Mouse (Mus musculus) adrenal gland, adult 8-10 months (tissue): ENCODE measurements around the gene Zfhx2. TPM values are rescaled to one million over a fixed set of nuclear protein-coding genes. Genes with fewer than 3 reads are reported as not detected.
A peak's percentile ranks its signal among the peaks of the same experiment; 100 is the strongest.

Experiments
- DNase-seq: peaks from one replicate; pipeline ENCODE4 v3.0.0; 2022
- total RNA-seq, 4 experiments: library from RNA; stranded (reverse); gene quantifications; 2 replicates each; pipeline ENCODE4 v1.2.4; 2022

The Zfhx2 gene
- total RNA-seq, 4 experiments from 2014 or later = 6.9 to 17.8 (median 11.7) TPM

DNA sequence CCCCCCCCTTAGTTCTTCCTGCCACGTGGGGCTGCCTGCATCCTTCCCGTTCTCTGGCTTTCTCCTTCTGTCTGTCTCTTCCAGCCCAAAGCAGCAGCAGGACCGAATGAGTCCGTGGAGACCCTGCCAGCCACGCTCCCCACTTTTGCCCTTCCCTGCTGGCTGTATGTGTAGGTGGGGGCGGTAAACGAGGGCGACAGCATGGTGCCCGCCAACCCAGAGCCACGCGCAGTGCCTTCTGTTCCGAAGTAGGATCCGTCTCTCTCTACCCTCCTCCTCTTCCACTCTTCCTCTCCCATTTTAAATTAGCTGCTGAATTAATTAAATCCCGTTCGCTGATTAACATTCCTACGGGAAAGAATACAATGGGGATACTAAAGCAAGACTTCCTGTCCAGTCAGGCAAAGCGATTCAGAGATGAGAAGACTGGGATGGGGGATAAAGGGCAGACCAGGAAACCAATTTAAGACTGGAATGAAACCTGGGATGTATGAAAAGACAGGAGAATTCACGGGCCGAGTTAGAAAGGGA lies 59.4 kb downstream of the Zfhx2 start:
- DNase-seq = no peak

GRCm38 (mm10) chr14:55029034-55029698 lies 63.0 kb downstream of the Zfhx2 start:
- no peak for DNase-seq

DNA sequence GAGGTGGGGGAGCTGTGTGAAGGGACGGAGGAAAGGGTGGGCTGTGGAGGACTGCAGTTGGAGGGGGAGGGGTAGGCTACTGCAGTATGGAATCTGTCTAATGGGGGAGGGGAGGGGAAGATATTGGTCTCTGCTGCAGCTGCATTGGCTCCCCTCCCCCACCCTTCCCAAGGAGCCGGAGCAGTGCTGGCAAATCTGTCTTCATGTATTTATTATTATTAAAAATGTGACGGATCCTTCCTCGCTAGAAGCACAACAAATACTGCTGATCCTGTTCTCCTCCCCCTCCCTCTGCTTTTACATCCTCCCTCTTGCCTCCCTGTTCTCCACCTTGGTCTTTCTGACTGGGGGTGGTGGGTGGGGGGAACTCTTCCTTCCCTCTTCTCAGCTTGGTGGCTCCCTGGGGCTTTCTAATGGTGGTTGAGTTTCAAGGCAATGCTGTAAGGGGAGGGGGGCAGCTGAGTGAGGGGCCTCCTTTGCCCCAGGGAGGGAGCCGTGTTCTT lies 63.7 kb downstream of the Zfhx2 start:
- DNase-seq = no peak

- DNase-seq = no peak
Measured at GRCm38 (mm10) chr14:55027653-55028052, 64.5 kb downstream of the Zfhx2 start.

DNA sequence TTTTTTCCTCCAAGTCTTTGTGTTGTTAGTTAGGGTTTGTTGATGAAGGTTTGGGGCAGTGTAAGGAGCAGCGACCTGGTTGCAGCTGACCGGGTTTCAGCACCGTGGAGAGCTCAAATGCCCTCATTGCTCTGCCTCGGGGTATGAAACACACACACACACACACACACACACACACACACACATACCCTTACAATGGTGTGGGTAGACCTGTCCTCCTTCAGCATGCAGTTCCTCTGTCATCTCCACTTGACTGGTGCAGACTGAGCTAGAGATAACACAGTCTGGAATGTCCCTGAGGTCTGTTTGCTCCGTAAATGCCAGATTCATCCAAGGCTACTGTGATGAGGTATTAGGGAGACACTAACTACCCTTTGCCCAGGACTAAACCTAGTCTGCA lies 64.9 kb downstream of the Zfhx2 start:
- DNase-seq = peak; percentile 14

DNA sequence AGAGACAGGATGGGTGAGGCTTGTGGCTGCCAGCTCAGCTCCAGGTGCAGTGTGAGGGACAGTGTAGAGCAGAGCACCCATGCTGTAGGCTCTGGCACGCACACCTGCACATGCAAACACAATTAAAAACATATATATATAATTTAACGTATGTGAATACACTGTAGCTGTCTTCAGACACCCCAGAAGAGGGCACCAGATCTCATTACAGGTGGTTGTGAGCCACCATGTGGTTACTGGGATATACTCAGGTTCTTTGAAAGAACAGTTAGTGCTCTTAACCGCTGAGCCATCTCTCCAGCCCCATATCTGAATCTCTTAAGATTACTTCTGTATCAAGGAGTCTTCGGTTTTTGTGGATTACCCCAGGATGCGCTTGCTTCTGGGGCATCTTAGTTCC lies 66.6 kb downstream of the Zfhx2 start:
- DNase-seq = no peak

- DNase-seq = no peak
Measured at GRCm38 (mm10) chr14:55024236-55024635, 67.9 kb downstream of the Zfhx2 start.

DNA sequence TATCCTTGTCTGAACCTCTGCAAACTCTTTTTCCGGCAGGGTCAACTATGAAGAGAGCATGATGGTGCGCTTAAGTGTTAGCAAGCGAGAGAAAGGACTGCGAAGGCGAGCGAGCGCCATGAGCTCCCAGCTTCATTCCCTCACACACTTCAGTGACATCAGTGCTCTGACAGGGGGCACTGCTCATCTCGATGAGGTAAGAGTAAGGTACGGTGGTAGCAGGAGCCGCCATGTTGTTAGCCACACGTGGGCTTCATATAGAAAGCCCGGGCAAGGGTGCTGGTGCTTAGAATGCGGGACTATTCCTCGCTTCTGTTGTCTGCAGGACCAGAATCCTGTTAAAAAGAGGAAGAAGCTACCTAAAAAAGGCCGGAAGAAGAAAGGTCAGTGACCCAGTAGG lies 69.1 kb downstream of the Zfhx2 start:
- DNase-seq = no peak

GRCm38 (mm10) chr14:55020394-55020793 lies 71.7 kb downstream of the Zfhx2 start:
- DNase-seq = no peak

GRCm38 (mm10) chr14:55016876-55017275 lies 75.2 kb downstream of the Zfhx2 start:
- no peak for DNase-seq

GRCm38 (mm10) chr14:55015767-55016111 lies 76.4 kb downstream of the Zfhx2 start:
- no peak for DNase-seq

GRCm38 (mm10) chr14:55014991-55015766 lies 76.9 kb downstream of the Zfhx2 start, which contains the start of gene Ngdn:
Gene Ngdn (plus strand): TSS chr14:55015454.
- DNase-seq = peak; percentile 97

DNA sequence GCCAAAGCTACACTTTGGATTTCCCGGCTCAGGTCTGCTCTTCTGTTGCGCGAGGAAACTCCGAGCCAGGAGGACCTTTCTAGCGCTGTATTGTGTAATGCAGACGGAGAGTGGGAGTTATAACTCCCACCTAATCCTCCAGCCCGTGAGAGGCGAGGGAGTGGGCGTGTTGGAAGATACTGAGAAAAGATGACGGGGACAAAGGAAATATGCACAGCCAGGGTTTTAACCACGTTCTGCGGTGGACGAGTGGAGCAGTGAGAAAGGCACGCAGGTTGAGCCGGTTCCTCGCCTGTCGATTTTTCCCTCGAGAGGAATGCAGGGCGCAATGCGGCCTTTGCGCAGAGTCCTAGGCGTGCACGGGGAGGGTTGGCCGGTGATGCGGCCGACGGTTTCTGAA lies 77.5 kb downstream of the Zfhx2 start:
- DNase-seq = no peak

DNA sequence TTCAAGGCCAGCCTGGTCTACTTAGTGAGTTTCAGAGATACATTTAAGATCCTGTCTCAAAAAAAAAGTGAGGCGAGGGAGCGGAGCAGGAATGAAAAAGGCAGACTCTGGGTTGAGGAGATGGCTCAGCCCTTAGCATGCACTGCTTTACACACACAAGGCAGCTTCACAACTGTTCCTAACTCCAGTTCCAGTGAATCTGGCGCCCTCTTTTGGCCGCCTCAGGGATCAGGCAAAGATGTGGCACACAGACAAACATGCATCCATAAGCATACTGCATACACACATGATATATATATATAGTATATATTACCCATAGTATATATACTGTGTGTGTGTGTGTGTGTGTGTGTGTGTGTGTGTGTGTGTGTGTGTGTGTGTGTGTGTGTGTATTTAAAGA lies 81.0 kb downstream of the Zfhx2 start:
- no peak for DNase-seq

Other genes starting within 250 kb of the Zfhx2 start
- gene Homez, start 221.4 kb downstream of the Zfhx2 start, total RNA-seq = 10 to 100 TPM; 18.7 to 29.2 (median 21.7) TPM
- gene Ppp1r3e, start 214.8 kb downstream of the Zfhx2 start, total RNA-seq = 10 to 100 TPM; 18.5 to 26.6 (median 21.6) TPM
- 10 to 100 TPM; 62.9 to 88.0 (median 73.9) TPM for gene Bcl2l2, start 208.9 kb downstream of the Zfhx2 start, total RNA-seq
- gene Gm20521, start 208.9 kb downstream of the Zfhx2 start, total RNA-seq = 1 to 10 TPM in 3 of 4 experiments, under 1 TPM in 1; 0.99 to 9.0 (median 4.4) TPM
- 100 to 1,000 TPM; 157 to 316 (median 238) TPM for gene Pabpn1, start 199.8 kb downstream of the Zfhx2 start, total RNA-seq
- 10 to 100 TPM; 44.9 to 81.7 (median 60.3) TPM for gene Slc22a17, start 179.2 kb downstream of the Zfhx2 start, total RNA-seq
- 1 to 10 TPM; 2.5 to 4.4 (median 3.2) TPM for gene Efs, start 166.2 kb downstream of the Zfhx2 start, total RNA-seq
- not detected for gene Il25, start 159.6 kb downstream of the Zfhx2 start, total RNA-seq
- gene Cmtm5, start 156.1 kb downstream of the Zfhx2 start, total RNA-seq = under 1 TPM; 0.42 to 0.67 (median 0.60) TPM
- not detected for gene Myh6, start 125.4 kb downstream of the Zfhx2 start, total RNA-seq
- gene Gm17428, start 115.4 kb downstream of the Zfhx2 start, total RNA-seq = not detected
- not detected for gene Myh7, start 97.7 kb downstream of the Zfhx2 start, total RNA-seq
- gene Ngdn, start 76.9 kb downstream of the Zfhx2 start, total RNA-seq = 10 to 100 TPM; 35.3 to 44.0 (median 39.4) TPM
- gene Thtpa, start 2.5 kb upstream of the Zfhx2 start, total RNA-seq = 10 to 100 TPM; 16.1 to 22.6 (median 21.0) TPM
- 10 to 100 TPM; 24.5 to 29.3 (median 26.0) TPM for gene Ap1g2, start 14.3 kb upstream of the Zfhx2 start, total RNA-seq
- 1 to 10 TPM; 3.3 to 6.9 (median 5.3) TPM for gene Jph4, start 24.6 kb upstream of the Zfhx2 start, total RNA-seq
- not detected for gene Dhrs2, start 129.7 kb upstream of the Zfhx2 start, total RNA-seq